Mouse (Mus musculus) thymus, adult 2 months (tissue): ENCODE results near the gene Trip11. TPM values are rescaled to one million over a fixed set of nuclear protein-coding genes. Genes with fewer than 3 reads are reported as not detected.

ENCODE experiments used
- DNase-seq: peaks from one replicate; pipeline ENCODE4 v3.0.0; 2021
- H3K27ac ChIP-seq: fragments of 200-500 bp; 2 replicates; pipeline ENCODE4 v1.5.1; 2012; ENCODE audit warnings: low read length, control low read depth; ENCODE audit not compliant: control insufficient read depth, insufficient read depth
- H3K27me3 ChIP-seq: fragments of 200-500 bp; 2 replicates; pipeline ENCODE4 v1.6.1; 2012; ENCODE audit warnings: mild to moderate bottlenecking, low read length, moderate library complexity, mixed read lengths; ENCODE audit not compliant: control insufficient read depth, insufficient read depth
- H3K36me3 ChIP-seq: fragments of 200-500 bp; 2 replicates; pipeline ENCODE4 v1.6.1; 2012; ENCODE audit warnings: mild to moderate bottlenecking, low read length, moderate library complexity; ENCODE audit not compliant: control insufficient read depth, insufficient read depth
- H3K4me1 ChIP-seq: fragments of 200-500 bp; replicated peaks from 2 replicates; pipeline ENCODE4 v1.6.1; 2012; ENCODE audit warnings: low read length; ENCODE audit not compliant: control insufficient read depth, insufficient read depth
- H3K4me3 ChIP-seq: fragments of 200-500 bp; 2 replicates; pipeline ENCODE4 v1.5.1; 2012; ENCODE audit warnings: mild to moderate bottlenecking, low read length, control low read depth, moderate library complexity; ENCODE audit not compliant: control insufficient read depth, insufficient read depth
- CTCF ChIP-seq: fragments of 200-500 bp; IDR thresholded peaks from 2 replicates; pipeline ENCODE4 v1.5.1; 2012; ENCODE audit warnings: mild to moderate bottlenecking, control low read depth, low read length, moderate library complexity, borderline replicate concordance; ENCODE audit not compliant: control insufficient read depth, poor library complexity, insufficient read depth; ENCODE audit errors: extremely low read depth
- POLR2A ChIP-seq: fragments of 200-500 bp; IDR thresholded peaks from 2 replicates; pipeline ENCODE4 v1.6.1; 2012; ENCODE audit warnings: mild to moderate bottlenecking, low read length, control low read depth, moderate library complexity; ENCODE audit not compliant: control insufficient read depth, poor library complexity, insufficient read depth; ENCODE audit errors: extremely low read depth
- WGBS: fragments of 180-500 bp; shearing (Covaris S2); methylation state at CpG from one replicate; pipeline ENCODE4 v1.1.7; 2018; 5-methylcytosine and 5-hydroxymethylcytosine counted together
- polyA plus RNA-seq: library from polyadenylated mRNA; depleted of rRNA; stranded (reverse); fragments of >200 nt; gene quantifications from 2 replicates; pipeline ENCODE4 v1.2.3, GENCODE M21; 2012

Gene Trip11
- polyA plus RNA-seq, 1 experiment = 6.4 TPM

DNA sequence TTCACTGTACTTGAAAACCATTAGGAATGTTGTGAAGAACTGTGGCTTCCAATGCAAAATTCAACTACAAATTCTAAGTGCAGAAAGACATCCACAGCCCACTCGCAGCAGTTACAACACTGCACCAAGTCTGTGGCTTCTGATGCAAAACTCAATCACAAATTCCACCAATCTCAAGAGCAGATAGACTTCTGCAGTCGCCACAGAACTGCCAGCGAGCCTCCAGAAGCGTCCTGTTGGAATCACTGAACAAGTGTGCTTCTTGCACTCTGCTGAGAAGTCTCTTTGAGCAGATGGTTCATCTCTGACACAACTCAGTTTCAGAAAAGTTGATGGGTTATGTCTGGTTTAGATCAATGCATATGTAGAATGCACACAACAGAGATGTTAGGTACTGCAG lies 78.4 kb downstream of the Trip11 start:
- Histone ChIP-seq H3K4me1 (no peaks in the 10 kb centered on the region), H3K27ac (no peak overlapping the region), H3K27me3 (no peaks in the 10 kb centered on the region), H3K36me3 (peaks cover 25% of the 10 kb centered on the region), H3K4me3 (no peak overlapping the region)
- 94% methylated on average over 4 of the region's 4 CpGs for WGBS
- TF ChIP-seq CTCF (no peak), POLR2A (no peak)
- DNase-seq = no peak

- H3K27me3 ChIP-seq = no peaks in the 10 kb centered on the region
- DNase-seq = no peak
- WGBS = 97% methylated on average over 8 of the region's 8 CpGs
Observed at GRCm38 (mm10) chr12:101833776-101834175, 79.3 kb downstream of the Trip11 start.

GRCm38 (mm10) chr12:101833115-101833506 lies 80.0 kb downstream of the Trip11 start:
- H3K4me1 ChIP-seq = no peaks in the 10 kb centered on the region
- no peak overlapping the region for H3K27ac ChIP-seq
- TF ChIP-seq CTCF (no peak), POLR2A (no peak)
- H3K36me3 ChIP-seq = peaks cover 15% of the 10 kb centered on the region
- no peak for DNase-seq
- H3K4me3 ChIP-seq = no peak overlapping the region
- H3K27me3 ChIP-seq = no peaks in the 10 kb centered on the region
- WGBS = 98% methylated on average over 6 of the region's 6 CpGs

More at GRCm38 (mm10) chr12:101833776-101834175, 79.3 kb downstream of the Trip11 start:
- H3K36me3 ChIP-seq = peaks cover 21% of the 10 kb centered on the region
- no peaks in the 10 kb centered on the region for H3K4me1 ChIP-seq
- H3K4me3 ChIP-seq = no peak overlapping the region
- H3K27ac ChIP-seq = no peak overlapping the region
- no peak for TF ChIP-seq POLR2A
- TF ChIP-seq CTCF = no peak

- no peaks in the 10 kb centered on the region for H3K4me1 ChIP-seq
- 65% methylated on average over 7 of the region's 7 CpGs for WGBS
- H3K27ac ChIP-seq = no peak overlapping the region
- no peaks in the 10 kb centered on the region for H3K27me3 ChIP-seq
- no peak overlapping the region for H3K4me3 ChIP-seq
- peaks cover 14% of the 10 kb centered on the region for H3K36me3 ChIP-seq
- TF ChIP-seq CTCF (no peak), POLR2A (no peak)
- no peak for DNase-seq
Observed at GRCm38 (mm10) chr12:101832179-101833114, 80.6 kb downstream of the Trip11 start.

- TF ChIP-seq CTCF = no peak
- no peak for TF ChIP-seq POLR2A
- no peak for DNase-seq
- Histone ChIP-seq H3K36me3 (peaks cover 6% of the 10 kb centered on the region), H3K4me3 (no peak overlapping the region), H3K4me1 (no peaks in the 10 kb centered on the region), H3K27me3 (no peaks in the 10 kb centered on the region), H3K27ac (no peak overlapping the region)
- 85% methylated on average over 4 of the region's 4 CpGs for WGBS
Observed at GRCm38 (mm10) chr12:101831221-101831620, 81.8 kb downstream of the Trip11 start.

DNA sequence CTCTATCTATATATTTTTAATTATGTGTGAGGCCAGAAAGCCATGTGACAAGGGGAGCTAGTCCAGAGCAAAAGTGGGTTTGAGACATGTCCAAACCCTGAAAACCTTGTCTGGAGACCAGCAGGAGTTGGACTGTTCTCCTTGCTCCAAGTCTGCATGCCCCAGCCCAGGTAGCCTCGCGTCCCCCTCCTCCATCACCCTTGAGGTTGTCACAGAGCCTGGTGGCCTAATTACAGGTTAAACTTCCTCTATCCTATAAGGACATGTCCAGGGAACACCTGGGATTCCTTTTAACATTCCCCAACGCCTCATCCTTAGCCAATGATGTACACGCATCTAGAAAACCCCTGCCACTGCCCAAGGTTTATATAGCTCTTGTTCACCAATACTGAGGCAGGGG lies 89.9 kb downstream of the Trip11 start:
- Histone ChIP-seq H3K4me1 (peaks cover 10% of the 10 kb centered on the region; the same call in 1 of the 2 replicates), H3K4me3 (no peak overlapping the region), H3K27me3 (peaks cover 3% of the 10 kb centered on the region; the same call in 1 of the 2 replicates), H3K36me3 (no peaks in the 10 kb centered on the region), H3K27ac (no peak overlapping the region)
- no peak for DNase-seq
- WGBS = 94% methylated on average over 4 of the region's 4 CpGs
- no peak for TF ChIP-seq POLR2A
- no peak for TF ChIP-seq CTCF
